Mouse (Mus musculus): ENCODE data around the gene Col6a1.

Gene Col6a1

DNA sequence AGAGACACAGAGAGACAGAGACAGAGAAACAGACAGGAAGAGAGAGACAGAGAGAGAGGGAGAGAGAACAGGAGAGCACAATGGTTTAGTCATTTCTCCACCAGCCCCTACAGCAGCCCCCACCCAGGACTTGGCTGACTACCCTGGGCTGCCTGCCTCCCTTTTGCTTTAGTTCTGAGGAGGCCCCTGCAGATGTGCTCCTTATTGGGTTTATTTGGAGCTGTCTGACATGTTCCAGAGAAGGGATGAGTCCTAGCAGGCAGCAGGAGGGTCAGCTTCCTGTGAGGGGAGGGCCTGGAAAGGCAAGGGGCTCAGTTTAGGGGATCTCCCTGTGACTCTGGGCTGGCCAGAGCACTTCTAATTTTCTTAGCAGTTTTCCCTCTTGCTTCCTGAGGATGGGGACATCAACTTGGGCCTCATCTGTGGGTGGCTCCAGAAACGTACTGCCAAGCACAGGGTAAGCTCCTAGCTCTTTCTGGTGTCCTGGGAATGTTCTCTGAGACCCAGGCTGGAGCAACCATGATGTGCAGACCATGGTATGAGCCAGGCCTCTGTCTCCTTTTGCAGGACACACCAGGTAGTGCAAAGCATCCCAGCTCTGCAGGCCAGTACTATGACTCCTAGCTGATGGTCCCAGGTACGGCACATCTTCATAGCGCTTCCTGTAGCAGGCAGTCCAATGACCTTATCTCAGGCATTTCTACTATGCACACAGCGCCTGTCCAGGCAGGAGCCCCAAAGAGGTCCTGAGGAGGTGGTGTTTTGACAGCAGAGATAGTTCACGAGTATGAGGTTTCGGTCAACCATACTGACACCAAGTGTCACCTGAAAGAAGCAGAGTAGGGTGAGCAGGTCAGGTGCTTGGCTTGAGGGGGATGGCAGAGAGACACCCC is 45.0 kb downstream of the Col6a1 start:
- DNase-seq (ENCODE audit: extremely low read depth, low read depth): no peak

DNA sequence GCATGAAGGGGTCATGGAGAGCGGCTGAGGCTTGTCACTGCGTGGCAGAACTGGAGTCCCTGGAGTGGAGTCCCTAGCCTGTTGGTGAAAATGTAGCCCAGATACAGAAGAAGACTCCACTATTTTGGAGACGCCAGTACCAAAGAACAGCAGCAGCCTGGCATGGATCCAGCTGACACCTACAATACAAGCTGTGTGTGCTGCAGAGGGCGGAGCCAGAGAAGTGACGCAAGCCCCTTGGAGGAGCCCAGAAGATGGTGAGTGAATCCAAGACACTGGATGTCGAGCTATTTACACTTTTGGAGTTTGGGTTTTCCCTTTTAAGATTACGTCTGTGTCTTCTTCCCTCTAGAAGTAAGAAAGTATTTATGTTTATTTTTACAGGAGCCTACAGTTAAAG is 47.8 kb downstream of the Col6a1 start:
- DNase-seq (ENCODE audit: extremely low read depth, low read depth): no peak

DNA sequence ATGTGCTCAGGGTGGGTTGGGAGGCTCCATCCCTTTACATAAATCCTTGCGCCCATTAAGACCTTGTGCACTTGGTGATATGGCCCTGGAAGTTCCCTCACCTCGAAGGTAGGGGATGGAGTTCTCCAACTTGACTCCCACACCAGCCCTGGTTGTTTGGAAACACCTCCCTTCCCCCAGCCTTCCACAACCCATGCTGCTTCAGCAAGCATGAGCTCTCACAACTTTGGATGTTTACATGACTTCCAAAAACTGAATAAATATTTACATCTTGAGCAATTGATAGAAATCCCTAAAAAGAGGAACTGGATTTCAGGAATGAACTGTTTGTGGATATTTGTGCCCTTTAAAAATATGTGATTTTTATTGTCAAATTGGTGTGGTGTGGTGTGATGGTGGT is 50.7 kb downstream of the Col6a1 start:
- DNase-seq (ENCODE audit: extremely low read depth, low read depth): no peak

DNA sequence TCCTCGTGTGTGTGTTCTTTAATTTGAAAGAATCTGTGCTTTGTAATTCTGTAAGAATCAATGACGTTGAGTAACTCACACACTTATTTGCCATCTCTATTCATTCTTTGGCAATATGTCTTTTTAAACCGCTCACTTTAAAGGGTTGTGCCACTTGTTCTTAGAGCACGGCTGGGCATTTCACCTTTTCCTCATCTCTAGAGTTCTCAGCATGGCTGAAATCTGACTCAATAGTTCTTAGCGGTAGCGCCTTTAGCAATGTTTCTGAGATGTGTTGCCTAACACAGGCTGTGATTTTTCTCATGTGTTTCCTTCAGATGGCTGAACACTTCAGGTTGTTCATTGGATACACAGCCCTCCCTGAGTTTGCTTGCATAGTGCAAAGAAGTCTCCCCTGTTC is 51.4 kb downstream of the Col6a1 start:
- no peak for DNase-seq (ENCODE audit: extremely low read depth, low read depth)

DNA sequence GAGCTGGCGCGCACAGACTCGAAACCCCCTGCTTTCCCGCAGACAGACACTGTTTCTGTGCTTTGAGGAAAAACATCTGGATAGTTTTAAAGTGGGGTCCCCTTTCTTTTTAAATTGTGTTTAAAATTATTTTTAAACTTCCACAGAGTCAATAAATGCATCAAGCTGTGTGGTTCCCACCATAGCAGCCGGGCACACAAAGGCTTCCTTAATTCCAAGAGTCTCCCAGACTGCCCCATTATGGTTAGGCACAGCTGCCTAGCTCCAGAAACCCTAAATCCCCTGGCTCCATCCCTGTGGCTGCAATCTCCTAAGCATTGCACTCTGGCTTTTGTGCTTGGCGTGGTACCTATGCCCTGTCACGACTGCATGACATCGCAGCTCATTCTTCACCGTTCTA is 54.0 kb downstream of the Col6a1 start:
- no peak for DNase-seq (ENCODE audit: extremely low read depth, low read depth)

DNA sequence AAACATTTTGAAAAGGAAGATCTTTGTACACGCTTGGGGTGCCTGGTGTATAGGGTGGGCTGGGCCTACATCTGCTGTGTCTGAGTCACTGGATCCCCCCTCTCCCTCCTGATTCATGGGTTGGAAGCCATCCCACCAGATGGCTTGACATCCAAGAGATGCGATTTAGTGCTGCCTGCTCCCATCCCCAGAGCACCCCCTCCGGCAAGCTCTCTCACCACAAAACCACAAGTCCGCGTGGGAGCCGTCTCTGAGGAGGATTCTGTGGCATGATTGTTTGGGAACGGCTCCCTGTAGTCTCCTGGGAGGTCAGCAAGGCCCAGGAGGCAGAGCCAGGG is 57.1 kb downstream of the Col6a1 start:
- DNase-seq (ENCODE audit: extremely low read depth, low read depth): no peak

DNA sequence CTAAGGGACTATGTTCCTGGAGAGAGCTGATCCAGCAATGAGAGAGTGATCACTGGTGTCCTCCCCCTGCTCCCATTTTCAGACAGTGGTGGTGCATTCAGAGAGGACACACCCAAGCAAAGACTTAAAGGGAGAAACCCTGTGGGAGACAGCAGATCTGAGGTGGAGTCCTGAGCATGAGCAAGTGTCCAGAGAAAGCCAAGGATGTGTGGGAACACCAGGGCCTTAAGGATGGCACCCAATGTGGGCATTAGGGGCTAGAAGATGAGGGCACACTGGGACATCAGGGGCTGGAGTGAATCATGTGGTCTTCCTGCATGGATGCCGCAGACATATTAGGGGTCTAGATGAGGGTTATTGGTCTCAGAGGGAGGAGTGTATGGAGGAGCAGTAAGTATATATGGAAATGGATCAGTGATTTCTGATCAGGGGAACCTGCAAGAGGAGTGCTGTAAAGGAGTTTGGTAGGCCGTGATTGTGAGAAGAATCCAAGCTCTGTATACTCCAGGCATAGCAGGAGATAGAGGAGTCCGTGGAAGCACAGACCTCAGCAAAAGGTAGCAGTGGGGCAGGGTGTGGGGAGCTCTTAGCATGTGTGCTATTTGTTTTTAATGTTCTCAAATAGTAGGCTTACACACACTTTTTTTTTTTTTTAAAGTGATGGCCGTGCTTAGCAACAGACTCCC is 57.6 kb downstream of the Col6a1 start:
- no peak for DNase-seq (ENCODE audit: extremely low read depth, low read depth)

DNA sequence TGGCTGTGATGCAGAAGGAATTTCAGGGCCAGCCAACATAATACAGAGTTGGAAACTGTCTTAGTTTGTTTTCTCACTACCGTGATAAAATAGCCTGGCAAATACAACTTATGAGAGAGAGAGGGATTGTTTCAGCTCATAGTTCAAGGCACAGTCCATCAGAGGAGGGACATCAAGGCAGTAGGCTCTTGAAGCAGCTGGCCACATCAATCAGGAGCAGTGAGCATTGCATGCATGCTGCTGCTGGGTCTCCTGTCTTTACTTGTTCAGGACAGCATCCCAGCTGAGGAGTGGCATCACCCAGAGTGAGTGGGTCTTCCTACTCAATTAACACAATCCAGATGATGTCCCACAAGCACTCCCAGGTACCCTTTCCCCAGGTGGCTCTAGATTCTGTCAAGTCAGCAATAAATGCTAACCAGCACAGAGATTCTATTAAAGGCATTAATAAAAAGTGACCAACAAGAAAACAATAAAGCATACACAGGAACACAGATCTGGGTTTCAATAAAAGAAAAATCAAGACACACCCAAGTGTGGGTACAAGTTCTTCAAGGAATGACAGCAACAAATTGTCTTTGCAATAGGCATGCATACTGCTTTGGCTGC is 58.7 kb downstream of the Col6a1 start:
- no peak for DNase-seq (ENCODE audit: extremely low read depth, low read depth)

DNA sequence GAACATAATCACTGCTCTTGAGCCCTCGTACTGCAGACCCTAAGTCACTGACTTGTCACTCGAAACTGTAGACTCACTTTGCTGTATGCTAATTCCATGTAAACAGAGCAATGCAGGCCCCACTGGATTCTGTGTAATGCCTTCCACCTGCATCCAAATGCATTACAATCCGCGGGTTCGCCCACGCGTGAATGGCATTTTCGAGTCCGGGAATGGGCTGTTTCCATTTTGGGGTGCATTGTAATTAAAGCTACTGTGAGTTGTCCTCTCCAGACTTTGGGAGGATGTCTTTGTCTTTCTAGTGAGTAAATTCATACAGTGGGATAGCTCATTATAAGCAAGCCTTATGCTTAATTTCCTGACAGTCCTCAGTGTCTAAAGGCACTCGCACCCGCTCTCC is 60.4 kb downstream of the Col6a1 start:
- DNase-seq (ENCODE audit: extremely low read depth, low read depth): no peak

DNA sequence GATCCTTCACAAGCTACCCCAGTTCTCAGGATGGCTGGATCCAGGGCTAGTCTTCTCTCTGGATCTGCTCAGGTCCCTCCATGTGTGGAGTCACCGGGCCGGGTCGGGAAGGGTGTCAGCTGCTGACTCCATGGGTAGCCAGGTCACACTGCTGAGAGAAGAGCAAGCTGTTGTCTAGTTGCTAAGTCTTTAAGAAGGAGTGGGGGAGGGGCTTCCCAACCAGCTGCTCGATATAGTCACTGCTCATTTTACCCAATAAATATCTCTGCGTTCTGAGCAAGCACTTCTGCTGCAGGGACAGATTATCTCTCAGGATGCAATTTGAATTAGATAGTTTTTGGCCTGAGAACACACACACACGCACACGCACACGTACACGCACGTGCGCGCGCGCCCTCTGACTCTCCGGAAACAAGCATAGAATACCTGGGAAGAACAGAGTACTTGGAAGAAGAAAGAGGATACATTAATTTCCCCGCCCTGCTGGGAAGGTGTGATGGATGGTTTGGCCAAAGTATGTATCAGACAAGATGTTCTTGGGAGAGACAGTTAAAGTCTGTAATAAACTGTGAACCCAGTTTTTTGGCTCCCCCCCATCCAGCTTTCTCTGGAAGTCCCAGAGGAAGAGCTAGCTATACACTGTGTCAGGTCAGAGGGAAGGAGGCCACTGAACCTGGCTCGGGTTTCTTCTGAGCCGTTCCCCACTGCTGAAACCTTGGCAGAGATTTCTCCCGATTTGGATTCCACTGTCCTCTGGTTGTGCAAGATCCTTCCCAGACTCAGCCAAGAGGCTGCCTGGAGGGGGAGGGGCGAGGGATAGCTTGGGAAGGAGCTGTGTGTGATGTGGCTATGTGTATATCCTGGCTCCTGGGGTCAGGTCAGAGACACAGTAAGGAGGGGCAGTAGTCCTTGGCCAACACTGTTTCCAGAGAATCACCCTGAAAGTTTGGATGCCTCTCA is 61.5 kb downstream of the Col6a1 start:
- no peak for DNase-seq (ENCODE audit: extremely low read depth, low read depth)

All from MEL-GATA-1-ER (cell line).